Mouse (Mus musculus): Measurements from ENCODE around the gene Ppl. TPM values are rescaled to one million over a fixed set of nuclear protein-coding genes. Genes with fewer than 3 reads are reported as not detected.

Ppl gene
- polyA plus RNA-seq, 1 experiment from 2014 or later: 0.20 TPM

GRCm38 (mm10) chr16:5049182-5049773 is 82.9 kb downstream of the Ppl start:
- under 1% methylated on average over 38 of the region's 38 CpGs for WGBS
- DNase-seq: no peak

GRCm38 (mm10) chr16:5045322-5045721 is 86.9 kb downstream of the Ppl start:
- ATAC-seq (ENCODE audit: low FRiP score, low TSS enrichment) (no peak), DNase-seq (no peak)
- no peak overlapping the region for H3K4me3 ChIP-seq (replicated peaks; ENCODE audit: low read depth, low read length)
- H3K4me2 ChIP-seq (ENCODE audit: low read length): no peak overlapping the region
- H3K4me1 ChIP-seq (ENCODE audit: control insufficient read depth, insufficient read depth, low read length): peaks cover 10% of the 10 kb centered on the region
- H3K27me3 ChIP-seq (ENCODE audit: control insufficient read depth, insufficient read depth, low read length): no peaks in the 10 kb centered on the region
- no peak overlapping the region for H3K27ac ChIP-seq (replicated peaks; ENCODE audit: low read depth, low read length)
- H3K36me3 ChIP-seq (ENCODE audit: control insufficient read depth, insufficient read depth, low read length): peaks cover 74% of the 10 kb centered on the region
- 100% methylated on average over 3 of the region's 3 CpGs for WGBS
- no peaks in the 10 kb centered on the region for H3K9me3 ChIP-seq (ENCODE audit: control insufficient read depth, low read length)
- no peak overlapping the region for H3K9ac ChIP-seq (replicated peaks; ENCODE audit: low read length)

More at GRCm38 (mm10) chr16:5049182-5049773, 82.9 kb downstream of the Ppl start:
- H3K4me2 ChIP-seq (ENCODE audit: low read length): peak overlapping the region; percentile 77
- H3K4me1 ChIP-seq (ENCODE audit: control insufficient read depth, insufficient read depth, low read length): peaks cover 18% of the 10 kb centered on the region
- peak overlapping the region; percentile 96 for H3K4me3 ChIP-seq (replicated peaks; ENCODE audit: low read depth, low read length)
- ATAC-seq (ENCODE audit: low FRiP score, low TSS enrichment): peak; percentile 46
- no peaks in the 10 kb centered on the region for H3K9me3 ChIP-seq (ENCODE audit: control insufficient read depth, low read length)
- H3K27me3 ChIP-seq (ENCODE audit: control insufficient read depth, insufficient read depth, low read length): no peaks in the 10 kb centered on the region
- H3K27ac ChIP-seq (replicated peaks; ENCODE audit: low read depth, low read length): peak overlapping the region; percentile 91
- peak overlapping the region; percentile 86 for H3K9ac ChIP-seq (replicated peaks; ENCODE audit: low read length)
- H3K36me3 ChIP-seq (ENCODE audit: control insufficient read depth, insufficient read depth, low read length): peaks cover 44% of the 10 kb centered on the region

DNA sequence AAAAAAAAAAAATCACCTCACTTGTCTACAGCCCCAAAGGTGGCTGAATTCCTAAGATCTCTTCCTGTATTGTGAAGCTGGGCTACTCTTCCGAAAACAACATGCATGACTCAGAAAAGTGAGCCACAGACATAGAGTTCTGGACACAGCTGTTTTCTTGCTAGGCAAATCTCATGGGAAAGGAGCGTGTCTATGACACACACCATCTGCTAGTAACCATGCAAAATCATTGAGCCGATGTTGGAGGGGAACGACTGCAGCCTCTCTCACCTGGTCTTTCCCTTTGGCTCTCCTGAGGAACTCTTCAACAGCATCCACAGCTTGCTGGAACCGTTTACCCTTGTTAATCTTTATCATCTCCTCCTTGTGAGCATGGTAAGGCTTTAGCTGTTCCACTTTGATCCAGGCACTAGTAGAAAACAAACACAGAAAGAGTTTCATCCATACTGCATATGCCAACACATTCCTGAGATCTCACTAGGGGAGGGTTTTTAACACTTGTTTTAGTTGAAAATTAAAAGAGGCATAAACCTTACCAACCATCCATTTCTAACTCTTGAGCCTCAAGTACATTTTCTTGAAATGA is 95.5 kb downstream of the Ppl start:
- Histone ChIP-seq H3K4me2 (ENCODE audit: low read length) (no peak overlapping the region), H3K36me3 (ENCODE audit: control insufficient read depth, insufficient read depth, low read length) (peaks cover 98% of the 10 kb centered on the region), H3K27me3 (ENCODE audit: control insufficient read depth, insufficient read depth, low read length) (no peaks in the 10 kb centered on the region), H3K9ac (replicated peaks; ENCODE audit: low read length) (no peak overlapping the region), H3K9me3 (ENCODE audit: control insufficient read depth, low read length) (no peaks in the 10 kb centered on the region), H3K4me3 (replicated peaks; ENCODE audit: low read depth, low read length) (no peak overlapping the region), H3K27ac (replicated peaks; ENCODE audit: low read depth, low read length) (no peak overlapping the region), H3K4me1 (ENCODE audit: control insufficient read depth, insufficient read depth, low read length) (no peaks in the 10 kb centered on the region)
- DNase-seq: no peak
- WGBS: 79% methylated on average over 5 of the region's 5 CpGs
- no peak for ATAC-seq (ENCODE audit: low FRiP score, low TSS enrichment)

Other genes with a start within 250 kb of the Ppl start
- gene Mgrn1, start 246.2 kb downstream of the Ppl start, polyA plus RNA-seq (2014; fragmentation: Nextera tagmentation; extraction: Ambion mirVana): 117 and 123 TPM in 2 replicates
- 116 and 122 TPM in 2 replicates for gene Nudt16l1, start 193.7 kb downstream of the Ppl start, polyA plus RNA-seq (2014; fragmentation: Nextera tagmentation; extraction: Ambion mirVana)
- gene Anks3, start 168.2 kb downstream of the Ppl start, polyA plus RNA-seq (2014; fragmentation: Nextera tagmentation; extraction: Ambion mirVana): 69.8 and 70.6 TPM in 2 replicates
- not detected in 2 replicates for gene Sept12, start 134.6 kb downstream of the Ppl start, polyA plus RNA-seq (2014; fragmentation: Nextera tagmentation; extraction: Ambion mirVana)
- gene Smim22, start 125.1 kb downstream of the Ppl start, polyA plus RNA-seq (2014; fragmentation: Nextera tagmentation; extraction: Ambion mirVana): not detected in 2 replicates
- 132 and 161 TPM in 2 replicates for gene Rogdi, start 118.9 kb downstream of the Ppl start, polyA plus RNA-seq (2014; fragmentation: Nextera tagmentation; extraction: Ambion mirVana)
- 123 and 147 TPM in 2 replicates for gene Glyr1, start 82.6 kb downstream of the Ppl start, polyA plus RNA-seq (2014; fragmentation: Nextera tagmentation; extraction: Ambion mirVana)
- gene Ubn1, start 82.4 kb downstream of the Ppl start, polyA plus RNA-seq (2014; fragmentation: Nextera tagmentation; extraction: Ambion mirVana): 15.7 and 19.8 TPM in 2 replicates
- 0.54 and 1.0 TPM in 2 replicates for gene Sec14l5, start 14.7 kb upstream of the Ppl start, polyA plus RNA-seq (2014; fragmentation: Nextera tagmentation; extraction: Ambion mirVana)
- gene Nagpa, start 71.6 kb upstream of the Ppl start, polyA plus RNA-seq (2014; fragmentation: Nextera tagmentation; extraction: Ambion mirVana): 8.7 and 9.3 TPM in 2 replicates
- 15.0 and 15.6 TPM in 2 replicates for gene AU021092, start 89.9 kb upstream of the Ppl start, polyA plus RNA-seq (2014; fragmentation: Nextera tagmentation; extraction: Ambion mirVana)
- gene Alg1, start 101.2 kb upstream of the Ppl start, polyA plus RNA-seq (2014; fragmentation: Nextera tagmentation; extraction: Ambion mirVana): 38.8 and 40.4 TPM in 2 replicates
- 3.9 and 8.3 TPM in 2 replicates for gene Eef2kmt, start 123.6 kb upstream of the Ppl start, polyA plus RNA-seq (2014; fragmentation: Nextera tagmentation; extraction: Ambion mirVana)

All from midbrain, embryonic 14.5 days (tissue).